Mouse (Mus musculus) midbrain, embryonic 11.5 days (tissue): Measurements from ENCODE around the gene Nedd4. TPM values are rescaled to one million over a fixed set of nuclear protein-coding genes. Genes with fewer than 3 reads are reported as not detected.

ENCODE experiments used
- ATAC-seq: fragments of 200-750 bp; cut with Nextera tagmentation; 2 replicates; pipeline ENCODE4 v1.8.0; 2017; ENCODE audit warnings: moderate TSS enrichment, moderate library complexity; ENCODE audit not compliant: low FRiP score
- DNase-seq: peaks from one replicate; pipeline ENCODE4 v3.0.0; 2015; ENCODE audit warnings: low spot score; ENCODE audit errors: missing footprints
- H3K27ac ChIP-seq: fragments of 300-500 bp; sonication (generic); 2 replicates; pipeline ENCODE4 v1.5.1; 2014; ENCODE audit warnings: low read depth, low read length
- H3K27me3 ChIP-seq: fragments of 300-500 bp; sonication (generic); 2 replicates; pipeline ENCODE4 v1.6.1; 2014; ENCODE audit warnings: mild to moderate bottlenecking, low read length, moderate library complexity, mixed read lengths; ENCODE audit not compliant: control insufficient read depth, insufficient read depth
- H3K36me3 ChIP-seq: fragments of 300-500 bp; sonication (generic); 2 replicates; pipeline ENCODE4 v1.6.1; 2014; ENCODE audit warnings: mild to moderate bottlenecking, low read length, moderate library complexity, mixed read lengths; ENCODE audit not compliant: control insufficient read depth, insufficient read depth
- H3K4me1 ChIP-seq: fragments of 300-500 bp; sonication (generic); 2 replicates; pipeline ENCODE4 v1.6.1; 2014; ENCODE audit warnings: low read length; ENCODE audit not compliant: control insufficient read depth, insufficient read depth
- H3K4me2 ChIP-seq: fragments of 300-500 bp; sonication (generic); 2 replicates; pipeline ENCODE4 v1.6.1; 2014; ENCODE audit warnings: mild to moderate bottlenecking, moderate library complexity
- H3K4me3 ChIP-seq: fragments of 300-500 bp; sonication (generic); 2 replicates; pipeline ENCODE4 v1.5.1; 2014; ENCODE audit warnings: low read depth, low read length
- H3K9ac ChIP-seq: fragments of 300-500 bp; sonication (generic); 2 replicates; pipeline ENCODE4 v1.6.1; 2014; ENCODE audit warnings: low read length
- H3K9me3 ChIP-seq: fragments of 300-500 bp; sonication (generic); 2 replicates; pipeline ENCODE4 v1.6.1; 2016; ENCODE audit warnings: low read length; ENCODE audit not compliant: control insufficient read depth
- WGBS: fragments of 180-500 bp; shearing (Covaris S2); extraction: QIAGEN DNeasy Blood & Tissue Kit; methylation state at CpG from one replicate; pipeline ENCODE4 v1.1.7; 2014; 5-methylcytosine and 5-hydroxymethylcytosine counted together
- polyA plus RNA-seq: library from polyadenylated mRNA; unstranded; fragments of >200 nt; fragmentation: Nextera tagmentation; extraction: Ambion mirVana; gene quantifications from 2 replicates; pipeline ENCODE4 v1.2.1, GENCODE M21; 2014

Gene Nedd4
- polyA plus RNA-seq, 1 experiment from 2014 or later = 812 TPM

DNA sequence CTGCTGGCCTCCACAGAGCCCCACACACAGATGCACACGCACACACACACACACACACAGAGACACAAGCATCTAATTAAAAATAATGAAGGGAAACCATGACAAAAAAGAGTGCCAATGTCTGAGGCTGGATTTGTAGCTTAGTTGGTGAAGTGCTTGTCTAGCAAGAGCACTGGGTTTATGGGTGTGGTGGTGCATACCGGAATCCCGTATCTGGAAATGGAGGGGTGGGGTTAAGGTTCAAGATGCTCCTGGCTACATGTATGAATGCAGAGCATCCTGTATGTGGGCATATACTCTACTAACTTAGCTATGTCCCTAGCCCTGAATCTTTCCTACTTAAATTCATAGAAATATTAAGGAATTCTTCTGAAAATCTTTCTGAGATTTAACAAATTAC lies 5.0 kb downstream of the Nedd4 start:
- no peak overlapping the region for H3K4me3 ChIP-seq
- WGBS = 96% methylated on average over 3 of the region's 3 CpGs
- ATAC-seq (no peak), DNase-seq (no peak)
- H3K9me3 ChIP-seq = no peaks in the 10 kb centered on the region
- no peak overlapping the region for H3K27ac ChIP-seq
- no peak overlapping the region for H3K9ac ChIP-seq
- no peaks in the 10 kb centered on the region for H3K27me3 ChIP-seq
- peaks cover 24% of the 10 kb centered on the region for H3K4me1 ChIP-seq
- H3K36me3 ChIP-seq = peaks cover 23% of the 10 kb centered on the region
- no peak overlapping the region for H3K4me2 ChIP-seq

DNA sequence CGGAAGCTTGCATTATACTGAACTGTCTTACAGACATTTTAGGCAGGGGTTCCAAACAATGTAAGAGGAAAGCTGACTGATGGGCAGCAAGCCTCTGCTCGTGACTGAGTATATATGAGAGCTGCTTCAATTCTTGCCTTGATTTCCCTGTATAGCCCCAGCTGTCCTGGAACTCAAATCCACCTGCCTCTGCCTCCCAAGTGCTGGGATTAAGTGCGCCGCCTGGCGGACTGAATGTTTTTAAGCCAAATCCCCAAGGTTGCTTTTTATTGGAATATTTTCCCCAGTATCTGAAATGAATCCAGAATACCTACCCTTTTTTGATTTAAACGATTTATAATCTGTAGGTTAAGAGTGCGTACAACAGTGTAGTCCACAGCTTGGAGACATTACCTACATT lies 7.2 kb downstream of the Nedd4 start:
- Histone ChIP-seq H3K4me2 (no peak overlapping the region), H3K9me3 (no peaks in the 10 kb centered on the region), H3K27me3 (no peaks in the 10 kb centered on the region), H3K4me3 (no peak overlapping the region), H3K36me3 (peaks cover 32% of the 10 kb centered on the region), H3K9ac (no peak overlapping the region), H3K4me1 (peaks cover 17% of the 10 kb centered on the region), H3K27ac (no peak overlapping the region)
- ATAC-seq (no peak), DNase-seq (no peak)
- WGBS = 80% methylated on average over 7 of the region's 7 CpGs

DNA sequence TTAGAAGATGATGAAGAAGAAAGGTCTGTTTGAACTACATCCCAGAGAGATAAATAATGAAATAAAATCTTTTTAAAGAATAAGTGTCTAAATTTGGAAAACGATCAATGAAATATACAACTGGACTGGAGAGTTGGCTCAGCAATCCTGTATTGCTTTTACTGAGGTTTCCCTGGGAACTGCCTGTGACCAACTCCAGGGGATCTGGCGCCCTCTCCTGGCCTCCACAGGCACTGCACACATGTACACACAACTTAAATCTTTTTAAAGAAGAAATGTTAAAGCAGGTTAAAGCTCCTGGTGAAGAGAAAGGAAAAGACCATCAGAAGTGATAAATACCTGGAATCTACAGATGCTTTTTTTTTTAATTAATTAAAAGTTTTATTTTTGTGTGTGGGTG lies 10.2 kb downstream of the Nedd4 start:
- WGBS = 38% methylated on average over 2 of the region's 2 CpGs
- Histone ChIP-seq H3K27me3 (no peaks in the 10 kb centered on the region), H3K4me3 (no peak overlapping the region), H3K9me3 (no peaks in the 10 kb centered on the region), H3K4me1 (0 out of 2 replicates have a peak, but pooled peaks cover 2% of the 10 kb centered on the region), H3K9ac (no peak overlapping the region), H3K36me3 (peaks cover 40% of the 10 kb centered on the region), H3K27ac (no peak overlapping the region), H3K4me2 (no peak overlapping the region)
- DNase-seq (peak; percentile 99), ATAC-seq (no peak)

DNA sequence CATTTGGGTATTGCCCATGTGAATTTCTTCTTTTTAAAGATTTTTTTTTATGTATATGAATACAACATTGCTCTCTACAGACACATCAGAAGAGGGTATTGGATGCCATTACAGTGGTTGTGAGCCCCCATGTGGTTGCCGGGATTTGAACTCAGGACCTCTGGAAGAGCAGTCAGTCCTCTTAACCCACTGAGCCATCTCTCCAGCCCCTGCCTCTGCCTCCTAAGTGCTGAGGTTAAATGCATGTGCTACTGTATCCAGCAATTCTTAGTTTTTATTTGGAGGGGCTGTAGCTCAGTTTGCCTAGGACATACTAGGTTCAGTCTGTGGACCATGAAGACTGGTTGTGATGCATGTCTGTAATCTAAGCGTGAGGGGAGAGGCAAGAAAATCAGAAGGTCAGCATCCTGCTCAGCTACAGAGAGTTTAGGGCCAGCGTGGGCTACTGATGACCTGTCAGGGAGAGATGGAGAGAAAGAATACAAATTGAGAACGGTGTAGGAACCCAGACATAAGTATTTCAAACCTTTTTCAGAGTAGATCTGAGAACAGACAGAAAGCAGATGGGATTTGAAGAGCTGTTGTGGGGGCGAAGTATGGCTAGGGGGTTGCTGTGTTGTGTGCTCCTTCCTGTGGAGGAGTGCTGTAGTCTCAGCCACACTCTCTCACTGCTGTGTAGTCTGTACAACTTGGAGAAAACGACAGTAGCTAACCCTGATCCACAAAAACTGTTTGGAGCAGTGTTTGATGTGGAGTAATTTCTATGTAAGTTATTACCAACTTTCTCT lies 13.0 kb downstream of the Nedd4 start:
- Histone ChIP-seq H3K27ac (no peak overlapping the region), H3K4me2 (no peak overlapping the region), H3K9me3 (no peaks in the 10 kb centered on the region), H3K9ac (no peak overlapping the region), H3K27me3 (no peaks in the 10 kb centered on the region), H3K4me1 (no peaks in the 10 kb centered on the region), H3K36me3 (peaks cover 47% of the 10 kb centered on the region), H3K4me3 (no peak overlapping the region)
- 92% methylated on average over 6 of the region's 6 CpGs for WGBS
- DNase-seq (no peak), ATAC-seq (no peak)

DNA sequence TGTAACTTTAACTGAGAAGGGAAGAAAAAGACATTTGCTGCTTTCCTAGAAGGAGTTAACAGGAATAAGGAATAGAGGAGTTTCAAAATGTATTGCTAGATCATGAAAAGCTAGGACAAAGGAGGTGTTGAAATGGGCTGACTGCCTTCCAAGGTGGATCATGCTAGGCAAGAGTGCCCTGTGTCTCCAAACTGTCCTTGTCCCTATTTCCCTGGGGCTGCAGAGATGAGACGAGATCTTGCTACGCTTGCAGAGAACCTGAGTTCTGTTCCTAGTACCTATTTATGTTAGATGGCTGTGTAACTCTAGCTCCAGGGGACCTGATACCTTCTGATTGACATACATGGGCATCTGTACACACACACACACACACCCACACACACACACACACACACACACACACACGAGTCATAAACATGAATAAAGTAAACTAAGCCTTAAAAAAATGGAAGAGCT lies 13.6 kb downstream of the Nedd4 start:
- ATAC-seq (no peak), DNase-seq (no peak)
- H3K9ac ChIP-seq = no peak overlapping the region
- H3K27me3 ChIP-seq = no peaks in the 10 kb centered on the region
- WGBS = 88% methylated on average over 3 of the region's 3 CpGs
- H3K4me2 ChIP-seq = no peak overlapping the region
- H3K4me1 ChIP-seq = no peaks in the 10 kb centered on the region
- H3K4me3 ChIP-seq = no peak overlapping the region
- H3K36me3 ChIP-seq = peaks cover 44% of the 10 kb centered on the region
- H3K9me3 ChIP-seq = no peaks in the 10 kb centered on the region
- no peak overlapping the region for H3K27ac ChIP-seq

DNA sequence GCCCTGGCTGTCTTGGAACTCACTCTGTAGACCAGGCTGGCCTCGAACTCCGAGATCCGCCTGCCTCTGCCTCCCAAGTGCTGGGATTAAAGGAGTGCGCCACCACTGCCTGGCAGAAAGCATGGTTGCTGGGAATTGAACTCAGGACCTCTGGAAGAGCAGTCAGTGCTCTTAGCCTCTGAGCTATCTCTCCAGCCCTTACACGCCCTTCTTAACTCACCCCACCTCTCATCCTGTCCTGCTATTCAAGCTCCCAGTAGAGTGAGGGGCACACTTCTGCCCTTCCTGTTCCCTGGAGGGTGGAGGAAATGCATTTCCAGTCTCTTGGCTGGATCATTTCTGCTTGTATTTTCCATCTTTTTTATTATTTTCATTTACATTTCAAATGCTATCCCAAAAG lies 15.5 kb downstream of the Nedd4 start:
- Histone ChIP-seq H3K27me3 (no peaks in the 10 kb centered on the region), H3K9me3 (no peaks in the 10 kb centered on the region), H3K36me3 (peaks cover 45% of the 10 kb centered on the region), H3K9ac (no peak overlapping the region), H3K27ac (no peak overlapping the region), H3K4me3 (no peak overlapping the region), H3K4me2 (no peak overlapping the region), H3K4me1 (no peaks in the 10 kb centered on the region)
- no peak for ATAC-seq
- DNase-seq = no peak
- 92% methylated on average over 5 of the region's 5 CpGs for WGBS

DNA sequence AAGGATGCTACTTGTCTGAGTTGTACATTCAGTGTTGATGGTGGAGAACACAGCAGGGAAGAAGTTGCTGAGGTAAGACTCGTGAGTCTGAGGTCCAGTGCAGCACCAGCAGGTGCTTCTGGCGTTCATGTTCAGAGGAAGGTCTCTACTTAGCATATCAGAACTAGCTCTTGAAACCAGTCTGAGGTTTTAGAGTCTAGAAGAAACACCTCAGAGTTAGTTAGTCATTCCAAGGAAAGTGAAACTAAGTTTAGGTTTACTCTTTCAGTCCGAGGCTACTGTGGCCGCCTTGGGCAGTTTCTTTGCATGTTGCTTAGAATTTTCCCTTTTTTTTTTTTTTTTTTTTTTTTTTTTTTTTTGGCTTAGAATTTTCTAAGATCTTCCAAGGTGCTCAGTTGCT lies 16.6 kb downstream of the Nedd4 start:
- no peaks in the 10 kb centered on the region for H3K9me3 ChIP-seq
- ATAC-seq (no peak), DNase-seq (no peak)
- H3K27ac ChIP-seq = no peak overlapping the region
- no peak overlapping the region for H3K9ac ChIP-seq
- H3K4me2 ChIP-seq = no peak overlapping the region
- H3K27me3 ChIP-seq = no peaks in the 10 kb centered on the region
- 85% methylated on average over 4 of the region's 4 CpGs for WGBS
- peaks cover 42% of the 10 kb centered on the region for H3K36me3 ChIP-seq
- H3K4me1 ChIP-seq = no peaks in the 10 kb centered on the region
- H3K4me3 ChIP-seq = no peak overlapping the region

DNA sequence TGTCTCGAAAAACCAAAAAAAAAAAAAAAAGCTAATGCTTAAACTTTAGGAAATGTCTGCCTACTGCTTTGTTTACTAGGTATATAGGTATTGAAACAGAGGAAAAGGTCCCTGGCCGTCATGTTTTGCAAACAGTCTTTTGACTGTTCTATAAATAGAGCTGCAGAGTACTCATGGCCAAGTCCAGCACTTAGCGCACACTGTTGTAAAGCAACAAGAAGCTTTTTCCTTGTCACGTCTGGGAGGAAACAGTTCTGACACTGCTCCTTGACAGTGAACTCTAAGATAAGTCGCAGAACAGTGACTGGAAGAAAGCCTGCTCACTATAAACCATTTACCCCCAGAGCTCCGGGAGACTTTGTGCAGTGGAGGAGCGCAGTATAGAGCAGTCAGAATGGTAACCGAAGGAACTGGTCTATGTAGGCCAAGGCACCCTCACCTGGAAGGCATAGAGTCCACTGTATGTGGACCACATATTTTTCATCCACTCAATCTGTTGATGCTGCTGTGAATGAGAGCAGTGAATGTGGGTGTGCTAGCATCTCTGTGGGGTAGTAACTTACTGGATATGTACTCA lies 19.6 kb downstream of the Nedd4 start:
- no peak overlapping the region for H3K27ac ChIP-seq
- 92% methylated on average over 8 of the region's 8 CpGs for WGBS
- ATAC-seq (no peak), DNase-seq (no peak)
- no peak overlapping the region for H3K4me3 ChIP-seq
- no peaks in the 10 kb centered on the region for H3K9me3 ChIP-seq
- peaks cover 34% of the 10 kb centered on the region for H3K36me3 ChIP-seq
- H3K4me1 ChIP-seq = no peaks in the 10 kb centered on the region
- no peaks in the 10 kb centered on the region for H3K27me3 ChIP-seq
- H3K4me2 ChIP-seq = no peak overlapping the region
- no peak overlapping the region for H3K9ac ChIP-seq

DNA sequence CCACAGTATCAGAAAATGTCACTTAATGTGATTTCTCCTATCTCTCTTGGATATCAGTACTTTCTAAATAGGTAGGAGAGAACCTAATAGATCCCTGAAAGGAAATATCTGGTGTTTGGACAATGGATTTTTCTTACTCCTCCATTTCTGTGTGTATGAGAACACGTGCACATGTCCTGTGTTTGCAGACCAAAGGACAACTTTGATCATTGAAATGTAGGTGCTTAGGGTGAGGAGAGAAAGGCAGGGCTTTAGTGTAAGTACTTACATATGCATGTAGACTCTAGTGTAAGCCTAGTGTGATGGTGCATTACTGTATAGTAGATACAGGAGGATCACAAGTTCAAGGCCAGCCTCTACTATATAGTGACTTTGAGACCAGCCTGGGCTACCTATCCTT lies 21.1 kb downstream of the Nedd4 start:
- Histone ChIP-seq H3K4me2 (no peak overlapping the region), H3K9ac (no peak overlapping the region), H3K27ac (no peak overlapping the region), H3K27me3 (no peaks in the 10 kb centered on the region), H3K36me3 (peaks cover 35% of the 10 kb centered on the region), H3K4me3 (no peak overlapping the region), H3K9me3 (no peaks in the 10 kb centered on the region), H3K4me1 (no peaks in the 10 kb centered on the region)
- ATAC-seq (no peak), DNase-seq (no peak)
- WGBS = 86% methylated on average over 1 of the region's 1 CpGs
